Mouse (Mus musculus): Measurements from ENCODE around the gene Nfkbib.

DNA sequence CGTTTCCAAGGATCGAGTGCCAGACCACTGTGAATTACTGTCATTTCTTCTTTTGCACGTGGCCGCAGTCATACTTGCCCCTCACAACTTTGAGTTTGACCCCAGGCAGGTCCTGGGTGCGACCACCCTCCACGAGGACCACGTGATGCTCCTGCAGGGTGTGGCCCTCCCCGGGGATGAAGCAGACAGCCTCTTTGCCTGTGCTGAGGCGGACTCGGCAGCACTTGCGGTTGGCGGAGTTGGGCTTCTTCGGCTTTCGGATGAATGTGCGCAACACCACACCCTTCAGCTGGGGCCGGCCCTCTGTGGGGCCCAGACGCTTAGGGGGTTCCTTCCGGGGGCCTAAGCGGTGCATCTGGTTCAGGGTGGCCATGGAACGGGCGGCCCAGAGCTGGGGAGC lies 27.5 kb downstream of the Nfkbib start:
- TF ChIP-seq CTCF (IDR thresholded peaks at IDR 0.05; ENCODE audit: borderline replicate concordance, insufficient read depth, low read depth, low read length): no peak
- TF ChIP-seq POLR2A (IDR thresholded peaks at IDR 0.05; ENCODE audit: borderline replicate concordance, insufficient read depth, low read length): no peak
